Mouse (Mus musculus) heart, postnatal 0 days (tissue): ENCODE measurements at regions not wholly inside any gene's neighbourhood (a gene's known extent, or its start where the extent isn't known, plus 50 kb on each side); places are given as distances from the start of the nearest gene placed in this dataset.

Experiments used
- CTCF ChIP-seq: IDR thresholded peaks from 2 replicates; pipeline ENCODE4 v1.5.1; 2016; ENCODE audit warnings: antibody characterized with exemption, control low read depth, low read depth
- EP300 ChIP-seq: IDR thresholded peaks from 2 replicates; pipeline ENCODE4 v1.6.1; 2016; ENCODE audit warnings: antibody characterized with exemption, low read depth

DNA sequence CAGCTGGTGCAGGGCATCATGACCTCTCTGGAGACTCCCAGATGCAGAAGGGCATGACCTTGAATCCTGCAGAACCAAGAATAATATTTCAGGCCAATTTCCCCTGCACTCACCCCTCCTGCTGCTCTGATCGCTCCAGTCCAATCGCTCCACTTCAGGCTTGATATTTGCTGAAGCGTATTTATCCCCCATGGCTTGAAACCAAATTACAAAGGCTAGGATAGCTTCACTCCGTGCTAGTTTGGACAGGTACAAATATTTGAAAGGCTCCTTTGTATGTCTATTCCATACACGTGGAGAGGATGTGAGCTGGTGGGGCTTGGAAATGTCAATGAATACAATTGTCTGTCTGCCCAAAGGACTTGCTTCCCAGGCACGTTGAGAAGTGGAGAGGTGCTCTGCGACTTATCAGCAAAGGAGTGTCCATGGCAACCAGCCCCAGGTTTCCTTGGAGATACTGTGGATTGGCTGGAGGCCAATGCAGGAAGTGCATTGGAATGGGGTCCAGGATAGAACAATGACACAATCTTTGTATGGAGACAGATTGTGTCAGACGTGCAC is 201.8 kb upstream of the Tmc3 start:
- TF ChIP-seq CTCF (no peak), EP300 (no peak)
